Mouse (Mus musculus) heart, embryonic 13.5 days (tissue): ENCODE measurements at regions not wholly inside any gene's neighbourhood (a gene's known extent, or its start where the extent isn't known, plus 50 kb on each side); places are given as distances from the start of the nearest gene placed in this dataset.

ENCODE experiments used
- ATAC-seq: fragments of 200-750 bp; cut with Nextera tagmentation; 2 replicates; pipeline ENCODE4 v1.8.0; 2017; ENCODE audit warnings: moderate TSS enrichment; ENCODE audit not compliant: insufficient number of reproducible peaks, low FRiP score, low TSS enrichment; ENCODE audit errors: extremely low read depth
- H3K27ac ChIP-seq: fragments of 300-500 bp; sonication (generic); replicated peaks from 2 replicates; pipeline ENCODE4 v1.5.1; 2015; ENCODE audit warnings: moderate library complexity, mild to moderate bottlenecking, inconsistent platforms
- H3K27me3 ChIP-seq: fragments of 300-500 bp; sonication (generic); replicated peaks from 2 replicates; pipeline ENCODE4 v1.6.1; 2015; ENCODE audit warnings: mild to moderate bottlenecking, inconsistent platforms
- H3K36me3 ChIP-seq: fragments of 300-500 bp; sonication (generic); 2 replicates; pipeline ENCODE4 v1.6.1; 2015; ENCODE audit warnings: mild to moderate bottlenecking, inconsistent platforms
- H3K4me1 ChIP-seq: fragments of 300-500 bp; sonication (generic); 2 replicates; pipeline ENCODE4 v1.6.1; 2015; ENCODE audit warnings: inconsistent platforms
- H3K4me2 ChIP-seq: fragments of 300-500 bp; sonication (generic); 2 replicates; pipeline ENCODE4 v1.6.1; 2015; ENCODE audit warnings: inconsistent platforms, mild to moderate bottlenecking, moderate library complexity
- H3K4me3 ChIP-seq: fragments of 300-500 bp; sonication (generic); 2 replicates; pipeline ENCODE4 v1.5.1; 2015; ENCODE audit warnings: moderate library complexity, mild to moderate bottlenecking, inconsistent platforms
- H3K9ac ChIP-seq: fragments of 300-500 bp; sonication (generic); 2 replicates; pipeline ENCODE4 v1.6.1; 2015; ENCODE audit warnings: inconsistent platforms, mild to moderate bottlenecking, moderate library complexity
- H3K9me3 ChIP-seq: fragments of 300-500 bp; sonication (generic); 2 replicates; pipeline ENCODE4 v1.6.1; 2016; ENCODE audit warnings: inconsistent platforms
- WGBS: fragments of 180-500 bp; shearing (Covaris S2); methylation state at CpG from one replicate; pipeline ENCODE4 v1.1.7; 2015; ENCODE audit warnings: mixed read lengths; 5-methylcytosine and 5-hydroxymethylcytosine counted together

GRCm38 (mm10) chr7:129876852-129877223 is 285.2 kb downstream of the Wdr11 start:
- Histone ChIP-seq H3K4me1 (peaks cover 19% of the 10 kb centered on the region), H3K4me3 (no peak overlapping the region), H3K9ac (no peak overlapping the region), H3K27ac (peak overlapping the region; percentile 40), H3K4me2 (no peak overlapping the region), H3K36me3 (no peaks in the 10 kb centered on the region), H3K27me3 (no peaks in the 10 kb centered on the region), H3K9me3 (no peaks in the 10 kb centered on the region)
- no peak for ATAC-seq

- 38% methylated on average over 7 of the region's 7 CpGs for WGBS
These were observed 304.6 kb downstream of the Wdr11 start for GRCm38 (mm10) chr7:129896291-129896690.

GRCm38 (mm10) chr7:129897511-129897910 is 305.8 kb downstream of the Wdr11 start:
- no peaks in the 10 kb centered on the region for H3K9me3 ChIP-seq
- H3K27ac ChIP-seq: no peak overlapping the region
- no peaks in the 10 kb centered on the region for H3K36me3 ChIP-seq
- H3K4me2 ChIP-seq: no peak overlapping the region
- no peak overlapping the region for H3K9ac ChIP-seq
- 66% methylated on average over 3 of the region's 3 CpGs for WGBS
- H3K4me3 ChIP-seq: no peak overlapping the region
- no peak for ATAC-seq
- H3K27me3 ChIP-seq: no peaks in the 10 kb centered on the region
- H3K4me1 ChIP-seq: peaks cover 14% of the 10 kb centered on the region

More at GRCm38 (mm10) chr7:129896291-129896690, 304.6 kb downstream of the Wdr11 start:
- H3K4me2 ChIP-seq: no peak overlapping the region
- no peak overlapping the region for H3K4me3 ChIP-seq
- H3K27me3 ChIP-seq: no peaks in the 10 kb centered on the region
- H3K27ac ChIP-seq: no peak overlapping the region
- 0 out of 2 replicates have a peak, but pooled peaks cover 3% of the 10 kb centered on the region for H3K36me3 ChIP-seq
- H3K4me1 ChIP-seq: peaks cover 14% of the 10 kb centered on the region
- H3K9me3 ChIP-seq: no peaks in the 10 kb centered on the region
- ATAC-seq: no peak
- H3K9ac ChIP-seq: no peak overlapping the region

- Histone ChIP-seq H3K27me3 (no peaks in the 10 kb centered on the region), H3K4me2 (no peak overlapping the region), H3K27ac (no peak overlapping the region), H3K9ac (no peak overlapping the region), H3K4me1 (no peaks in the 10 kb centered on the region), H3K4me3 (no peak overlapping the region), H3K36me3 (no peaks in the 10 kb centered on the region), H3K9me3 (no peaks in the 10 kb centered on the region)
- 73% methylated on average over 4 of the region's 4 CpGs for WGBS
- ATAC-seq: no peak
These were observed 310.6 kb downstream of the Wdr11 start for GRCm38 (mm10) chr7:129902256-129902655.

GRCm38 (mm10) chr7:129903126-129903525 is 311.5 kb downstream of the Wdr11 start:
- no peak for ATAC-seq
- WGBS: 65% methylated on average over 5 of the region's 5 CpGs

GRCm38 (mm10) chr7:129906131-129906530 is 314.5 kb downstream of the Wdr11 start:
- Histone ChIP-seq H3K9ac (no peak overlapping the region), H3K4me1 (0 out of 2 replicates have a peak, but pooled peaks cover 4% of the 10 kb centered on the region), H3K27me3 (no peaks in the 10 kb centered on the region), H3K4me2 (no peak overlapping the region), H3K27ac (no peak overlapping the region), H3K4me3 (no peak overlapping the region), H3K36me3 (no peaks in the 10 kb centered on the region), H3K9me3 (no peaks in the 10 kb centered on the region)
- ATAC-seq: no peak
- WGBS: 64% methylated on average over 1 of the region's 1 CpGs

More at GRCm38 (mm10) chr7:129903126-129903525, 311.5 kb downstream of the Wdr11 start:
- no peak overlapping the region for H3K9ac ChIP-seq
- H3K9me3 ChIP-seq: no peaks in the 10 kb centered on the region
- H3K4me3 ChIP-seq: no peak overlapping the region
- no peaks in the 10 kb centered on the region for H3K36me3 ChIP-seq
- no peak overlapping the region for H3K4me2 ChIP-seq
- no peak overlapping the region for H3K27ac ChIP-seq
- H3K27me3 ChIP-seq: no peaks in the 10 kb centered on the region
- no peaks in the 10 kb centered on the region for H3K4me1 ChIP-seq

- WGBS: 76% methylated on average over 5 of the region's 5 CpGs
- Histone ChIP-seq H3K27ac (no peak overlapping the region), H3K4me3 (no peak overlapping the region), H3K36me3 (no peaks in the 10 kb centered on the region), H3K4me1 (0 out of 2 replicates have a peak, but pooled peaks cover 4% of the 10 kb centered on the region), H3K9ac (no peak overlapping the region), H3K27me3 (no peaks in the 10 kb centered on the region), H3K9me3 (no peaks in the 10 kb centered on the region), H3K4me2 (no peak overlapping the region)
- ATAC-seq: no peak
These were observed 317.2 kb downstream of the Wdr11 start for GRCm38 (mm10) chr7:129908826-129909225.

GRCm38 (mm10) chr7:129909730-129910129 is 318.1 kb downstream of the Wdr11 start:
- ATAC-seq: no peak

GRCm38 (mm10) chr7:129910826-129911225 is 319.2 kb downstream of the Wdr11 start:
- Histone ChIP-seq H3K9me3 (no peaks in the 10 kb centered on the region), H3K27ac (no peak overlapping the region), H3K4me2 (no peak overlapping the region), H3K27me3 (no peaks in the 10 kb centered on the region), H3K4me1 (0 out of 2 replicates have a peak, but pooled peaks cover 4% of the 10 kb centered on the region), H3K36me3 (no peaks in the 10 kb centered on the region), H3K4me3 (no peak overlapping the region), H3K9ac (no peak overlapping the region)
- 66% methylated on average over 3 of the region's 3 CpGs for WGBS
- ATAC-seq: no peak

More at GRCm38 (mm10) chr7:129909730-129910129, 318.1 kb downstream of the Wdr11 start:
- H3K27me3 ChIP-seq: no peaks in the 10 kb centered on the region
- no peaks in the 10 kb centered on the region for H3K36me3 ChIP-seq
- no peak overlapping the region for H3K9ac ChIP-seq
- no peak overlapping the region for H3K4me3 ChIP-seq
- no peak overlapping the region for H3K27ac ChIP-seq
- H3K4me1 ChIP-seq: 0 out of 2 replicates have a peak, but pooled peaks cover 4% of the 10 kb centered on the region
- H3K4me2 ChIP-seq: no peak overlapping the region
- 70% methylated on average over 1 of the region's 1 CpGs for WGBS
- H3K9me3 ChIP-seq: no peaks in the 10 kb centered on the region

GRCm38 (mm10) chr7:129914871-129915270 is 323.2 kb downstream of the Wdr11 start:
- Histone ChIP-seq H3K27me3 (no peaks in the 10 kb centered on the region), H3K27ac (no peak overlapping the region), H3K4me1 (0 out of 2 replicates have a peak, but pooled peaks cover 11% of the 10 kb centered on the region), H3K9ac (no peak overlapping the region), H3K36me3 (no peaks in the 10 kb centered on the region), H3K9me3 (no peaks in the 10 kb centered on the region), H3K4me3 (no peak overlapping the region), H3K4me2 (no peak overlapping the region)
- 77% methylated on average over 6 of the region's 6 CpGs for WGBS
- ATAC-seq: no peak

- Histone ChIP-seq H3K27me3 (no peaks in the 10 kb centered on the region), H3K27ac (no peak overlapping the region), H3K4me3 (no peak overlapping the region), H3K36me3 (no peaks in the 10 kb centered on the region), H3K9ac (no peak overlapping the region), H3K4me2 (no peak overlapping the region), H3K4me1 (0 out of 2 replicates have a peak, but pooled peaks cover 7% of the 10 kb centered on the region), H3K9me3 (no peaks in the 10 kb centered on the region)
- no peak for ATAC-seq
- WGBS: 79% methylated on average over 18 of the region's 18 CpGs
These were observed 326.9 kb downstream of the Wdr11 start for GRCm38 (mm10) chr7:129918240-129919200.
